In genomic region chr14:52580319-52580718, GRCm38 (mm10) we compare ENCODE assay signal across 9 mouse cellular contexts.
A peak's percentile ranks its signal among the peaks of the same experiment; 100 is the strongest.
DNase-seq lines count a peak whose midpoint lies in the region; ATAC-seq lines count a peak whose summit lies in the region.
"Had no signal": no experiment of that assay in that cellular context is flagged by ENCODE, and none has a peak within 500 bp of the region (broad histone marks: within the 10 kb centered on the region; RNA-seq: fewer than 3 reads in every experiment).

No protein-coding gene starts in this region.

- ATAC-seq in CD4-positive, CD25-positive, alpha-beta regulatory T cell, adult 4 months = no peak

- no peaks in the 10 kb centered on the region for H3K36me3 ChIP-seq in splenic B cell, adult 2 months (ENCODE audit: control insufficient read depth, insufficient read depth, low read length, poor library complexity, severe bottlenecking)

- peak; percentile 53 for DNase-seq in CD4-positive, CD25-positive, alpha-beta regulatory T cell, adult 2 months (ENCODE audit: low read depth, low spot score)
- peak; percentile 2 to 4 for DNase-seq in left cerebral cortex, adult 18-20 months (ENCODE audit: low spot score in 2 of 2)
- DNase-seq in left cerebral cortex, postnatal 4 days = no peak
- peak; percentile 13 for DNase-seq in brain, adult 2 months (ENCODE audit: low read depth, low spot score)
- DNase-seq in splenic B cell, adult 2 months (ENCODE audit: low read depth, low spot score) = peak; percentile 7
- no peak for DNase-seq in neural tube, embryonic 10.5 days (ENCODE audit: extremely low spot score, low spot score)
- DNase-seq in gastrocnemius, postnatal 25 days = no peak
- DNase-seq: lung, postnatal 14 days had no signal

- intact Hi-C loops in left cerebral cortex, postnatal 4 days (cut with DNase I) = no loop called here

- H3K27me3 ChIP-seq in splenic B cell, adult 2 months (ENCODE audit: control insufficient read depth, insufficient read depth, low read length, poor library complexity, severe bottlenecking) = no peaks in the 10 kb centered on the region

Comparison
In these comparisons a context has a peak if more than half of its experiments do, and no peak if none do; other contexts are left out.
1. DNase-seq: peak in CD4-positive, CD25-positive, alpha-beta regulatory T cell, adult 2 months (single experiment), left cerebral cortex, adult 18-20 months (2 of 2), brain, adult 2 months (single experiment) and splenic B cell, adult 2 months (single experiment); none in left cerebral cortex, postnatal 4 days (single experiment), neural tube, embryonic 10.5 days (single experiment) and gastrocnemius, postnatal 25 days (single experiment).